Mouse (Mus musculus) MEL (cell line): Measurements from ENCODE around the gene Lrp6. TPM values are rescaled to one million over a fixed set of nuclear protein-coding genes. Genes with fewer than 3 reads are reported as not detected.
A peak's percentile ranks its signal among the peaks of the same experiment; 100 is the strongest.

ENCODE experiments used
- DNase-seq: peaks from one replicate; pipeline ENCODE4 v3.0.0; 2011; ENCODE audit warnings: low read depth, low spot score
- H3K27ac ChIP-seq: 2 replicates; pipeline ENCODE4 v1.5.1; 2012; ENCODE audit warnings: low read depth, mild to moderate bottlenecking, control low read depth, low read length, moderate library complexity; ENCODE audit not compliant: control insufficient read depth
- H3K27me3 ChIP-seq, 2 experiments: fragments of 150-350 bp in 1 of 2; sonication (generic) in 1 of 2; 2 replicates each; pipeline ENCODE4 v1.6.1; 2012; ENCODE audit warnings: low read length in 2 of 2, mild to moderate bottlenecking in 2 of 2, improper control_type of control experiment in 1 of 2, moderate library complexity in 1 of 2; ENCODE audit not compliant: insufficient read depth in 2 of 2, control insufficient read depth in 1 of 2
- H3K36me3 ChIP-seq, 2 experiments: 2 replicates each; pipeline ENCODE4 v1.6.1; 2012 to 2014; ENCODE audit warnings: low read length in 2 of 2, improper control_type of control experiment in 1 of 2, inconsistent platforms in 1 of 2, mild to moderate bottlenecking in 1 of 2; ENCODE audit not compliant: insufficient read depth in 2 of 2, control insufficient read depth in 1 of 2
- H3K4me1 ChIP-seq, 2 experiments: fragments of 150-350 bp in 1 of 2; sonication (generic) in 1 of 2; 2 replicates each; pipeline ENCODE4 v1.6.1; 2012; ENCODE audit warnings: low read length in 2 of 2, improper control_type of control experiment in 1 of 2, mild to moderate bottlenecking in 1 of 2; ENCODE audit not compliant: insufficient read depth in 2 of 2, control insufficient read depth in 1 of 2
- H3K4me3 ChIP-seq, 2 experiments: fragments of 150-350 bp in 1 of 2; sonication (generic) in 1 of 2; 2 replicates each; pipeline ENCODE4 v1.5.1; 2012; ENCODE audit warnings: low read depth in 2 of 2, low read length in 2 of 2, mild to moderate bottlenecking in 2 of 2, moderate library complexity in 2 of 2, control low read depth in 1 of 2, improper control_type of control experiment in 1 of 2; ENCODE audit not compliant: control insufficient read depth in 1 of 2, insufficient read depth in 1 of 2
- H3K79me2 ChIP-seq: 2 replicates; pipeline ENCODE4 v1.6.1; 2012; ENCODE audit warnings: mild to moderate bottlenecking, low read length, moderate library complexity; ENCODE audit not compliant: control insufficient read depth, poor library complexity, insufficient read depth
- H3K9ac ChIP-seq: 2 replicates; pipeline ENCODE4 v1.6.1; 2012; ENCODE audit warnings: low read depth, mild to moderate bottlenecking, control low read depth, low read length, moderate library complexity; ENCODE audit not compliant: control insufficient read depth, poor library complexity, severe bottlenecking
- H3K9me3 ChIP-seq: fragments of 150-350 bp; sonication (generic); replicated peaks from 2 replicates; pipeline ENCODE4 v1.6.1; 2012; ENCODE audit warnings: mild to moderate bottlenecking, low read length, improper control_type of control experiment, moderate library complexity; ENCODE audit not compliant: insufficient read depth
- BHLHE40 ChIP-seq: IDR thresholded peaks from 2 replicates; pipeline ENCODE4 v1.6.1; 2012; ENCODE audit warnings: low read depth, mild to moderate bottlenecking, inconsistent platforms, low read length, improper control_type of control experiment, borderline replicate concordance
- CHD1 ChIP-seq: IDR thresholded peaks from 2 replicates; pipeline ENCODE4 v1.6.1; 2012; ENCODE audit warnings: low read depth, mild to moderate bottlenecking, inconsistent platforms, low read length, improper control_type of control experiment
- CHD2 ChIP-seq: IDR thresholded peaks from 2 replicates; pipeline ENCODE4 v1.6.1; 2011; ENCODE audit warnings: low read length, improper control_type of control experiment
- E2F4 ChIP-seq: IDR thresholded peaks from 2 replicates; pipeline ENCODE4 v1.6.1; 2011; ENCODE audit warnings: low read depth, low read length, improper control_type of control experiment, borderline replicate concordance
- ELF1 ChIP-seq: IDR thresholded peaks from 2 replicates; pipeline ENCODE4 v1.6.1; 2014; ENCODE audit warnings: low read depth, mild to moderate bottlenecking, inconsistent platforms, low read length, improper control_type of control experiment, moderate library complexity
- EP300 ChIP-seq, 2 experiments: IDR thresholded peaks; 2 replicates each; pipeline ENCODE4 v1.6.1; 2011; ENCODE audit warnings: improper control_type of control experiment in 2 of 2, low read length in 2 of 2, low read depth in 1 of 2, mild to moderate bottlenecking in 1 of 2
- ETS1 ChIP-seq: IDR thresholded peaks from 2 replicates; pipeline ENCODE4 v1.6.1; 2012; ENCODE audit warnings: low read depth, mild to moderate bottlenecking, inconsistent platforms, low read length, improper control_type of control experiment, moderate library complexity
- GABPA ChIP-seq: IDR thresholded peaks from 2 replicates; pipeline ENCODE4 v1.6.1; 2012; ENCODE audit warnings: low read depth, mild to moderate bottlenecking, inconsistent platforms, low read length, improper control_type of control experiment, moderate library complexity
- GATA1 ChIP-seq: IDR thresholded peaks from 2 replicates; pipeline ENCODE4 v1.6.1; 2011; ENCODE audit warnings: low read depth, low read length, improper control_type of control experiment
- MAFK ChIP-seq: IDR thresholded peaks from 2 replicates; pipeline ENCODE4 v1.6.1; 2011; ENCODE audit warnings: low read depth, mild to moderate bottlenecking, low read length, improper control_type of control experiment, borderline replicate concordance
- MAZ ChIP-seq: IDR thresholded peaks from 2 replicates; pipeline ENCODE4 v1.6.1; 2012; ENCODE audit warnings: low read depth, mild to moderate bottlenecking, inconsistent platforms, low read length, improper control_type of control experiment
- MYB ChIP-seq: IDR thresholded peaks from 2 replicates; pipeline ENCODE4 v1.6.1; 2011; ENCODE audit warnings: mild to moderate bottlenecking, low read depth, low read length, improper control_type of control experiment
- MYC ChIP-seq: IDR thresholded peaks from 2 replicates; pipeline ENCODE4 v1.6.1; 2011; ENCODE audit warnings: low read depth, mild to moderate bottlenecking, low read length, improper control_type of control experiment, moderate library complexity
- NELFE ChIP-seq: IDR thresholded peaks from 2 replicates; pipeline ENCODE4 v1.6.1; 2011; ENCODE audit warnings: low read depth, low read length, improper control_type of control experiment
- POLR2AphosphoS2 ChIP-seq: IDR thresholded peaks from 2 replicates; pipeline ENCODE4 v1.6.1; 2011; ENCODE audit warnings: low read length, improper control_type of control experiment
- POLR2AphosphoS5 ChIP-seq: IDR thresholded peaks from 2 replicates; pipeline ENCODE4 v1.6.1; 2012; ENCODE audit warnings: low read depth, borderline replicate concordance, mild to moderate bottlenecking, inconsistent platforms, low read length, moderate library complexity, mixed read lengths
- SMC3 ChIP-seq: IDR thresholded peaks from 2 replicates; pipeline ENCODE4 v1.6.1; 2011; ENCODE audit warnings: low read depth, low read length, improper control_type of control experiment
- TBP ChIP-seq: IDR thresholded peaks from 2 replicates; pipeline ENCODE4 v1.8.0; 2011; ENCODE audit warnings: low read depth, low read length, improper control_type of control experiment
- TCF12 ChIP-seq: IDR thresholded peaks from 2 replicates; pipeline ENCODE4 v1.6.1; 2014; ENCODE audit warnings: low read depth, mild to moderate bottlenecking, inconsistent platforms, low read length, improper control_type of control experiment, moderate library complexity
- USF2 ChIP-seq, 2 experiments: IDR thresholded peaks; 2 replicates each; pipeline ENCODE4 v1.6.1; 2011 to 2012; ENCODE audit warnings: improper control_type of control experiment in 2 of 2, low read length in 2 of 2, borderline replicate concordance in 1 of 2, inconsistent platforms in 1 of 2, low read depth in 1 of 2, mild to moderate bottlenecking in 1 of 2; ENCODE audit not compliant: insufficient read depth in 1 of 2
- ZKSCAN1 ChIP-seq: IDR thresholded peaks from 2 replicates; pipeline ENCODE4 v1.6.1; 2012; ENCODE audit warnings: low read depth, mild to moderate bottlenecking, inconsistent platforms, low read length, improper control_type of control experiment, moderate library complexity
- ZMIZ1 ChIP-seq: IDR thresholded peaks from 2 replicates; pipeline ENCODE4 v1.6.1; 2012; ENCODE audit warnings: low read depth, mild to moderate bottlenecking, inconsistent platforms, low read length, improper control_type of control experiment, moderate library complexity
- polyA plus RNA-seq, 2 experiments: library from polyadenylated mRNA; stranded (reverse) in 1 of 2; unstranded in 1 of 2; fragments of >175 nt in 1 of 2; fragments of >200 nt in 1 of 2; gene quantifications; 2 replicates each; pipeline versions ENCODE4 v1.2.1 to v1.2.4; 2012; ENCODE audit warnings: low replicate concordance in 2 of 2, low read depth in 1 of 2; ENCODE audit not compliant: insufficient read length in 2 of 2, insufficient read depth in 1 of 2, missing spikeins in 1 of 2
- total RNA-seq: library from RNA; depleted of rRNA; stranded (reverse); fragments of 300-350 nt; gene quantifications from 2 replicates; pipeline ENCODE4 v1.2.3, GENCODE M21; 2012

Gene Lrp6
- total and polyA plus RNA-seq, 3 experiments: 13.1 to 25.7 (median 17.2) TPM

DNA sequence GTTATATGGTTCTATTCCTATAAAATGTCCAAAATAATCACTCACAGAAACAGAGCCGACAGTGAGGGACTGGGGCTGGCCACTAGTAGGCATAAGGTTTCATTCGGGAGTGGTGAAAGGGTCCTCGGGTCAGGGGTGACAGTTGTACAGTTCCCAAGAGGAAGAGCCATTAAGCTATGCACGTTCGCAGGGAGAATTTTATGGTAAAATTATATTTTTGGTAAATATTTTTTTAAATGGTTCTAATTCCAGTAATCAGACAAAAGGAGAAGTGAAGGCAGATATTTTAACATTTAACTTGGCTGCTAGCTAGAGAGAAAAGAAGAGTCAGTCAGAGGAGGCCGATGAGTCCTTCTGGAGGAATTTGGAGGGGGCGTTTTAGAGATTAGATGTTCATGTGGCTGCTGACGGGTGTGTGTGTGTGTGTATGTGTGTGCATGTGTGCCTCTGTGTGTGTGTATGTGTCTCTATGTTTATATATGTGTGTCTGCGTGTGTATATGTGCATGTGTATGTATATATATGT, 131.8 kb downstream of the Lrp6 start (continued):
- no peak for TF ChIP-seq USF2 (IDR thresholded peaks at IDR 0.05; ENCODE audit: borderline replicate concordance in 1 of 2, insufficient read depth in 1 of 2, low read depth in 1 of 2, low read length in 2 of 2)
- TF ChIP-seq EP300 (IDR thresholded peaks at IDR 0.05; ENCODE audit: low read depth in 1 of 2, low read length in 2 of 2): peak; percentile 95 to 96
- peak; percentile 65 for TF ChIP-seq MAZ
- TF ChIP-seq GATA1: peak; percentile 97
- TF ChIP-seq MYB: 0 out of 2 replicates have a peak, but pooled peaks have one; percentile 34
- TF ChIP-seq ZMIZ1: no peak
- TF ChIP-seq MYC: peak; percentile 69; the same call in 1 of the 2 replicates
- no peak for TF ChIP-seq ELF1
- TF ChIP-seq ZKSCAN1: no peak
- TF ChIP-seq GABPA: no peak
- TF ChIP-seq CHD2: no peak
- peak; percentile 95 for TF ChIP-seq TCF12
- no peak for TF ChIP-seq POLR2AphosphoS2
- peak; percentile 64; the same call in 1 of the 2 replicates for TF ChIP-seq BHLHE40

DNA sequence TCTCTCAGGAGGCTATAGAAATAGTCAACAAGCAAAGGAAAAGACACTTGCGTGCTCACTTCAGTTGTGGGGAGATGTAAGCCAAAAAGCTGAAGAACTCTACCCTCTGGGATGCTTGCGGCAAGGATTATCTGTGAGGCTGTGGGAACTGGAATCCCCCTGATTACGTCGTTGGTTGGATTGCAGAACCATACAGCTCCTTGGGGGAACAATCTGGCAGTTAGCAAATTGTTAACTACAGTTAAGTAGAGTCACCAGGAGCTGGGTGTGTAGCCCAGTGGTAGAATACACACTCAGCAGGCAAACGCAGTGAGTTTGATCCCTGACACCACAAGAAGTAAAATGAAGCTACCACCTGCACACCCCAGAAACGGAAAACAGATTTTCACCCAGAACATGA, 132.7 kb downstream of the Lrp6 start:
- TF ChIP-seq TBP (peak; percentile 70), GATA1 (peak; percentile 58), POLR2AphosphoS5 (no peak), ETS1 (peak; percentile 76), EP300 (IDR thresholded peaks at IDR 0.05; ENCODE audit: low read depth in 1 of 2, low read length in 2 of 2) (peak in 1 of 2 experiments; percentile 58; a peak in 2 of 4 replicates)
- DNase-seq: peak; percentile 67
- H3K9me3 ChIP-seq: no peaks in the 10 kb centered on the region
- H3K36me3 ChIP-seq: peaks cover 0 to 25% of the 10 kb centered on the region in 2 experiments; a peak in 2 of 4 replicates
- peak overlapping the region; percentile 98 for H3K27ac ChIP-seq
- H3K4me3 ChIP-seq: peak overlapping the region; percentile 35 to 40; a peak in 3 of 4 replicates
- no peaks in the 10 kb centered on the region for H3K79me2 ChIP-seq
- H3K27me3 ChIP-seq: no peaks in the 10 kb centered on the region
- H3K4me1 ChIP-seq: peaks cover 3 to 48% of the 10 kb centered on the region in 2 experiments
- peak overlapping the region; percentile 62 for H3K9ac ChIP-seq

DNA sequence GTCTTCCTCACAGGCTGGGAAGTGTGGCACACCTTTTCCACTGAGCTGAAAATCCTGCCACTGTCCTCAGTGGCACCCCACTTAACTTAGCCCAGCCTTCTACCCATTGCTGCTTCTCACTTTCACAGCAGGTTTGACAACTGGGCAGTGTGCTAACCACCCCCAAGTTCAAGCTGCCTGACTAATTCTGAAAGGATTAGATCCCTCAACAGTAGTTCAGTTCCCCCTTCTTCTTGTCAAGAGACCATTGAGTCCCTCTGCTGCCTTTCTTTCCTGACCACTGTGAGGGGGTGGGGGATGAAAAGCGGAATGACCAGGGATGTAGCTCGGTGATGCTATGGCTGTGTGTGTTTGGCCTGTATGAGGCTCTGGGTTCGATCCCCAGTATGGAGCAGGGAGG, 133.5 kb downstream of the Lrp6 start:
- Histone ChIP-seq H3K9me3 (no peaks in the 10 kb centered on the region), H3K9ac (no peak overlapping the region), H3K27ac (no peak overlapping the region; the same call in 1 of the 2 replicates), H3K36me3 (peaks cover 0 to 22% of the 10 kb centered on the region in 2 experiments; a peak in 2 of 4 replicates), H3K4me1 (peaks cover 3 to 45% of the 10 kb centered on the region in 2 experiments), H3K79me2 (no peaks in the 10 kb centered on the region), H3K4me3 (no peak overlapping the region), H3K27me3 (no peaks in the 10 kb centered on the region)
- TF ChIP-seq MAFK (no peak), E2F4 (no peak), NELFE (no peak), CHD1 (no peak), SMC3 (no peak), GATA1 (no peak)
- no peak for DNase-seq
